Mouse (Mus musculus) hindbrain, embryonic 16.5 days (tissue): ENCODE measurements around the gene Sec24d. TPM values are rescaled to one million over a fixed set of nuclear protein-coding genes. Genes with fewer than 3 reads are reported as not detected.

Experiments used
- ATAC-seq: fragments of 200-750 bp; cut with Nextera tagmentation; 2 replicates; pipeline ENCODE4 v1.8.0; 2017; ENCODE audit warnings: moderate TSS enrichment, moderate library complexity
- H3K27ac ChIP-seq: fragments of 300-500 bp; sonication (generic); 2 replicates; pipeline ENCODE4 v1.5.1; 2014; ENCODE audit warnings: low read depth, mild to moderate bottlenecking, control low read depth, low read length, moderate library complexity
- H3K27me3 ChIP-seq: fragments of 300-500 bp; sonication (generic); replicated peaks from 2 replicates; pipeline ENCODE4 v1.6.1; 2014; ENCODE audit warnings: low read length; ENCODE audit not compliant: control insufficient read depth, insufficient read depth
- H3K36me3 ChIP-seq: fragments of 300-500 bp; sonication (generic); 2 replicates; pipeline ENCODE4 v1.6.1; 2014; ENCODE audit warnings: mild to moderate bottlenecking, low read length, moderate library complexity, mixed read lengths; ENCODE audit not compliant: control insufficient read depth, insufficient read depth
- H3K4me1 ChIP-seq: fragments of 300-500 bp; sonication (generic); 2 replicates; pipeline ENCODE4 v1.6.1; 2014; ENCODE audit warnings: low read depth, low read length; ENCODE audit not compliant: control insufficient read depth, insufficient read depth
- H3K4me2 ChIP-seq: fragments of 300-500 bp; sonication (generic); 2 replicates; pipeline ENCODE4 v1.6.1; 2014; ENCODE audit warnings: mild to moderate bottlenecking, low read length, control low read depth, moderate library complexity
- H3K4me3 ChIP-seq: fragments of 300-500 bp; sonication (generic); 2 replicates; pipeline ENCODE4 v1.5.1; 2014; ENCODE audit warnings: mild to moderate bottlenecking, low read length, control low read depth, moderate library complexity
- H3K9ac ChIP-seq: fragments of 300-500 bp; sonication (generic); 2 replicates; pipeline ENCODE4 v1.6.1; 2014; ENCODE audit warnings: low read depth, mild to moderate bottlenecking, control low read depth, low read length, moderate library complexity
- H3K9me3 ChIP-seq: fragments of 300-500 bp; sonication (generic); 2 replicates; pipeline ENCODE4 v1.6.1; 2014; ENCODE audit warnings: mild to moderate bottlenecking, low read length, moderate library complexity; ENCODE audit not compliant: control insufficient read depth
- WGBS: fragments of 180-500 bp; shearing (Covaris S2); extraction: QIAGEN DNeasy Blood & Tissue Kit; methylation state at CpG from one replicate; pipeline ENCODE4 v1.1.7; 2014; 5-methylcytosine and 5-hydroxymethylcytosine counted together
- polyA plus RNA-seq: library from polyadenylated mRNA; unstranded; fragments of >200 nt; fragmentation: Nextera tagmentation; extraction: Ambion mirVana; gene quantifications from 2 replicates; pipeline ENCODE4 v1.2.1, GENCODE M21; 2015

Sec24d gene
- polyA plus RNA-seq, 1 experiment from 2014 or later: 16.3 TPM

GRCm38 (mm10) chr3:123330221-123330620 lies 63.0 kb downstream of the Sec24d start:
- Histone ChIP-seq H3K36me3 (no peaks in the 10 kb centered on the region), H3K4me3 (no peak overlapping the region), H3K4me1 (no peaks in the 10 kb centered on the region), H3K9ac (no peak overlapping the region), H3K4me2 (no peak overlapping the region), H3K9me3 (no peaks in the 10 kb centered on the region), H3K27ac (no peak overlapping the region), H3K27me3 (no peaks in the 10 kb centered on the region)
- WGBS: 86% methylated on average over 4 of the region's 4 CpGs
- no peak for ATAC-seq

DNA sequence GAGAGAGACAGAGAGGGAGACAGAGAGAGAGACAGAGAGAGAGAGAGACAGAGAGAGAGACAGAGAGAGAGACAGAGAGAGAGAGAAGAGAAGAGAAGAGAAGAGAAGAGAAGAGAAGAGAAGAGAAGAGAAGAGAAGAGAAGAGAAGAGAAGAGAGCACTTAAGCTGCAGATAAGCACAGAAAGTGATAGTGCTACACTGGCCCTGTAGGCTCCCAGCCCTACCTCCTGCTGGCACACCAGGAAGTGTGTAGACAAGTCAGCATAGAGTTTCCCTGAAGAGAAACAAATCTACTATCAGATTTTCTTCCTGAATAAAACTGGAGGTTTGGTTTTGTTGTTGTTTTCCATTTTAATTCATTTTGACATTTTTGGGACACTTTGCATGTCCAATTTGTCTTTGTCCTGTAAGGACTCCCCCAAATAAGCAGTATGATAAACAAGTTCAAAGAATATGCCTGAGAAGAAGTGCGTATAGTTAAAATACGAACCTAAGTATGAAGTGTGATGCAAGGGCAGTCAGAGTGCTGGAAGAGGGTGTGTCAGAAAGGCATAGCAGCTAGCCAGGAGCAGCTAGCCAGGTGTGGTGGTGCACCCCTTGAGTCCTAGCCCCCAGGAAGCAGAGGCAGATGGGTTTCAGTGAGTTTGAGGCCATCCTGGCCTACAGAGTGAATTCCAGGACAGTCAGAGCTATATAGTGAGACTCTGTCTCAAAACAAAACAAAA lies 65.2 kb downstream of the Sec24d start:
- no peak overlapping the region for H3K4me2 ChIP-seq
- H3K4me1 ChIP-seq: peaks cover 3% of the 10 kb centered on the region; the same call in 1 of the 2 replicates
- no peak for ATAC-seq
- H3K9ac ChIP-seq: no peak overlapping the region
- H3K27me3 ChIP-seq: no peaks in the 10 kb centered on the region
- no peaks in the 10 kb centered on the region for H3K9me3 ChIP-seq
- WGBS: 89% methylated on average over 2 of the region's 2 CpGs
- H3K4me3 ChIP-seq: no peak overlapping the region
- H3K27ac ChIP-seq: no peak overlapping the region
- no peaks in the 10 kb centered on the region for H3K36me3 ChIP-seq

GRCm38 (mm10) chr3:123333055-123333424 lies 65.8 kb downstream of the Sec24d start:
- WGBS: 45% methylated on average over 4 of the region's 4 CpGs
- Histone ChIP-seq H3K9ac (no peak overlapping the region), H3K27ac (no peak overlapping the region), H3K27me3 (no peaks in the 10 kb centered on the region), H3K9me3 (no peaks in the 10 kb centered on the region), H3K4me2 (no peak overlapping the region), H3K4me1 (peaks cover 3% of the 10 kb centered on the region; the same call in 1 of the 2 replicates), H3K36me3 (no peaks in the 10 kb centered on the region), H3K4me3 (no peak overlapping the region)
- ATAC-seq: no peak

DNA sequence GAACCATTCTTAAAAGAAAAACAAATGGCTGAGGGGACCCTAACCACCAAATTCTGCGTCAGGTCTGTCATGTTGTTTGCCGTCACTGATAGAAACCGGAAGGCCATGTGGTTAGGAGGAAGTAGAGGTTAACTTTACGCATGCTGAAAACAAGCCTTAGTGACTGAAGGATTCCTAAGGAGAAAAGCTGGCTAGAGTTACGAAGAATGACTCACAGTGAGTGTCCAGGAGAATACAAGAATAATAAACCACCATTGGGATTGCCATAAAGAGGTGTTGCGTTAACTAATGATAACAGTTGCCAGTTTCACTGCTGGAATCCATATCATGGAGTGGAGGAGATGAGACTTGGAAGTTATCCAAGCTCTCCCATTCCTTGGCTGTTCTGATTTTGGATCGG lies 67.7 kb downstream of the Sec24d start:
- Histone ChIP-seq H3K9ac (no peak overlapping the region), H3K4me2 (no peak overlapping the region), H3K9me3 (no peaks in the 10 kb centered on the region), H3K4me1 (peaks cover 3% of the 10 kb centered on the region; the same call in 1 of the 2 replicates), H3K27me3 (no peaks in the 10 kb centered on the region), H3K36me3 (no peaks in the 10 kb centered on the region), H3K27ac (no peak overlapping the region), H3K4me3 (no peak overlapping the region)
- no peak for ATAC-seq
- WGBS: 68% methylated on average over 7 of the region's 7 CpGs

- Histone ChIP-seq H3K27ac (no peak overlapping the region), H3K9ac (no peak overlapping the region), H3K4me3 (no peak overlapping the region), H3K27me3 (no peaks in the 10 kb centered on the region), H3K4me2 (no peak overlapping the region), H3K36me3 (no peaks in the 10 kb centered on the region), H3K4me1 (peaks cover 3% of the 10 kb centered on the region; the same call in 1 of the 2 replicates), H3K9me3 (no peaks in the 10 kb centered on the region)
- WGBS: 58% methylated on average over 3 of the region's 3 CpGs
- 0 out of 2 replicates have a peak, but pooled peaks have one; percentile 41 for ATAC-seq
These were observed 68.2 kb downstream of the Sec24d start for GRCm38 (mm10) chr3:123335480-123335879.

- H3K9me3 ChIP-seq: no peaks in the 10 kb centered on the region
- no peaks in the 10 kb centered on the region for H3K36me3 ChIP-seq
- no peak overlapping the region for H3K4me2 ChIP-seq
- H3K27ac ChIP-seq: no peak overlapping the region
- peaks cover 3% of the 10 kb centered on the region; the same call in 1 of the 2 replicates for H3K4me1 ChIP-seq
- H3K9ac ChIP-seq: no peak overlapping the region
- 51% methylated on average over 7 of the region's 7 CpGs for WGBS
- peak; percentile 56; the same call in 1 of the 2 replicates for ATAC-seq
- H3K4me3 ChIP-seq: no peak overlapping the region
- H3K27me3 ChIP-seq: no peaks in the 10 kb centered on the region
These were observed 69.2 kb downstream of the Sec24d start for GRCm38 (mm10) chr3:123336455-123336854.

GRCm38 (mm10) chr3:123336951-123337350 lies 69.7 kb downstream of the Sec24d start:
- 77% methylated on average over 5 of the region's 5 CpGs for WGBS
- Histone ChIP-seq H3K9me3 (no peaks in the 10 kb centered on the region), H3K27me3 (no peaks in the 10 kb centered on the region), H3K9ac (no peak overlapping the region), H3K4me2 (no peak overlapping the region), H3K4me1 (peaks cover 3% of the 10 kb centered on the region; the same call in 1 of the 2 replicates), H3K27ac (no peak overlapping the region), H3K36me3 (no peaks in the 10 kb centered on the region), H3K4me3 (no peak overlapping the region)
- ATAC-seq: no peak

DNA sequence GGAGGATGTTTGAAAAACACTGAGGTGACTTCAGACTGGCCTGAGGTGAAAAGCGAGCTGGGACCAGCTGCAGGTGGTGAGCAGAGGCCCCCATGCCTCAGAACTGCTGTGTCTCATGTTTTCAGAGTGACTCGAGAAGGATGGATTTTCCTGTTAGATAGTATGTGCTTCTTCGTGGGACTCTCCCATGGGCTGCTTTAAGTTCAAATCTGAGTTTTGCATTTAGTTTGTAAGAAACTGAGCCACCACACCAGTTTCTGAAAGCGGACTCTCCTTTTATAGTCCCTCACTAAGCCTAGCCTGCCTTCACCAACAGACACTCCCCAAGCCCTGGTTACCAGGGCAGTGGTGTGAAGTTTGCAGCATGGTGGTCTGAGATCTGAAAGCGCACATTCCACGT lies 70.6 kb downstream of the Sec24d start:
- ATAC-seq: no peak
- Histone ChIP-seq H3K27ac (no peak overlapping the region), H3K9ac (no peak overlapping the region), H3K4me3 (no peak overlapping the region), H3K4me2 (no peak overlapping the region), H3K36me3 (no peaks in the 10 kb centered on the region), H3K27me3 (no peaks in the 10 kb centered on the region), H3K9me3 (no peaks in the 10 kb centered on the region), H3K4me1 (peaks cover 3% of the 10 kb centered on the region; the same call in 1 of the 2 replicates)
- WGBS: 83% methylated on average over 6 of the region's 6 CpGs

GRCm38 (mm10) chr3:123338666-123339195 lies 71.5 kb downstream of the Sec24d start:
- Histone ChIP-seq H3K9me3 (no peaks in the 10 kb centered on the region), H3K4me2 (no peak overlapping the region), H3K4me1 (peaks cover 3% of the 10 kb centered on the region; the same call in 1 of the 2 replicates), H3K4me3 (no peak overlapping the region), H3K9ac (no peak overlapping the region), H3K36me3 (no peaks in the 10 kb centered on the region), H3K27me3 (no peaks in the 10 kb centered on the region), H3K27ac (no peak overlapping the region)
- no peak for ATAC-seq
- 73% methylated on average over 12 of the region's 12 CpGs for WGBS
